Mouse (Mus musculus) small intestine, adult 2 months (tissue): Measurements from ENCODE around the gene Pelp1.

Source experiments
- CTCF ChIP-seq: fragments of 200-500 bp; IDR thresholded peaks from 2 replicates; pipeline ENCODE4 v1.5.1; 2012; ENCODE audit warnings: low read depth, mild to moderate bottlenecking, control low read depth, inconsistent platforms, low read length, moderate library complexity, mixed read lengths; ENCODE audit not compliant: insufficient replicate concordance, insufficient read length; ENCODE audit errors: extremely low read depth
- POLR2A ChIP-seq: fragments of 200-500 bp; IDR thresholded peaks from 2 replicates; pipeline ENCODE4 v1.6.1; 2012; ENCODE audit warnings: low read depth, mild to moderate bottlenecking, control low read depth, inconsistent platforms, low read length, moderate library complexity

DNA sequence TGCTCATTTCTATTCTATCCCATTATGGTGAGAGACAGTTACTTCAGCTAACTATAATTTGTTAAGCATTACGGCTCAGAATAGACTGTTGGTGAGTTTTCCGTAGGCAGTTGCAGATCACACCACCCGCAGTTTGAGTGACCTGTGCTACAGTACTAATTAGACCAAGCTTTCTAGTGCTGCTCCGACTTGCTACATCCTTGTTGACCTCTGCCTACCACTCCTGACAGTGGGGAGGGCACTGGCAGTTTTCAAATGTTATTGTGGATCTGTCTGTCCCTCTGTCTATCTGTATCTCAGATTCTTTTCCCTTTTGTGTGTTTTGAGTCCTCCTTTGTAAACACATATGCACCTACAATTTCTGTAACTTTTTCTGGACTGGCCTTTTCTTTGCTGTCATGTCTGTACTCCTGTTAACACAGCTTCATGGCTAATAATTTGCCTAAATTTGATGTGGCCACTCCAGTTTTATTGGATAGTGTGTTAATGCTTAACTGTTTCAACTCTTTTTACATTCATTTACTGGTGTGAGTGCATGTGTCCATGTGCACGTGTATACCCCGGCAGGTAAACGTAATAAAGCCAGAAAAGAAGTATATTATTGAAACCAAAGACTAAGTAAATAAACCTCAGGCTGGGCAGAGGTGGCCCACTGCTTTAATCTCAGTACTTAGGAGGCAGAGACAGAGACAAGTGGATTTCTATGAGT lies 36.8 kb downstream of the Pelp1 start:
- TF ChIP-seq CTCF (no peak), POLR2A (no peak)
